Mouse (Mus musculus): Measurements from ENCODE around the gene 2310034G01Rik. TPM values are rescaled to one million over a fixed set of nuclear protein-coding genes. Genes with fewer than 3 reads are reported as not detected.

The 2310034G01Rik gene
- polyA plus RNA-seq, 1 experiment from 2014 or later, result 1.7 TPM

DNA sequence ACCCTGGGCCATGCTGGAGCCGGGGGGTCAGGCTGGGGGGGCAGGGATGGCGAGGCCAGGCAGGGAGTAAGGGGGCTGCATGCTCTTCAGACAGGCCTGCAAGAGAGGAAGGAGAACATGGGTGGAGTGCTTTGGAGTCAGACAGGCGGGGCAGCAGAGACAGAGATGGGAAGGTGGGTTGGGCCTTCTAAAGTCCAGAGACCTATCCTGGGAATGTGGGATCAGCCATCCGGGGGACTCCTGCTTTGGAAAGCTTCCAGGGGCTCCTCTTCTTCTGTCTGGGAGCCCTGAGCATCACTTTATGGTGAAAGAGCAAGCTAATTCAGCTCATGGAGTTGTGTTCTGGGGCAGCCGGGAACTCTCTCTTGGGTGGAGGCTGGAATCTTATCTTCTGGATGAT lies 25.2 kb downstream of the 2310034G01Rik start:
- H3K36me3 ChIP-seq (ENCODE audit: control insufficient read depth, insufficient read depth, low read length), result no peaks in the 10 kb centered on the region
- H3K27me3 ChIP-seq (ENCODE audit: control insufficient read depth, insufficient read depth, low read length), result no peaks in the 10 kb centered on the region; the same call in 1 of the 2 replicates
- TF ChIP-seq EP300 (optimal IDR thresholded peaks at IDR 0.05), result no peak
- TF ChIP-seq CTCF (IDR thresholded peaks at IDR 0.05; ENCODE audit: low read depth), result no peak
- DNase-seq (ENCODE audit: low spot score), result no peak
- H3K4me3 ChIP-seq (ENCODE audit: low read depth, low read length), result no peak overlapping the region
- H3K9me3 ChIP-seq (ENCODE audit: control insufficient read depth, low read length), result no peaks in the 10 kb centered on the region
- H3K9ac ChIP-seq (ENCODE audit: low read length), result no peak overlapping the region
- H3K4me1 ChIP-seq (replicated peaks; ENCODE audit: control insufficient read depth, insufficient read depth), result peaks cover 7% of the 10 kb centered on the region
- H3K4me2 ChIP-seq (replicated peaks; ENCODE audit: low read depth), result no peak overlapping the region
- no peak overlapping the region for H3K27ac ChIP-seq (replicated peaks)
- whole genome bisulfite sequencing, result 62% methylated on average over 5 of the region's 5 CpGs
- ATAC-seq (ENCODE audit: low FRiP score, low TSS enrichment), result no peak

DNA sequence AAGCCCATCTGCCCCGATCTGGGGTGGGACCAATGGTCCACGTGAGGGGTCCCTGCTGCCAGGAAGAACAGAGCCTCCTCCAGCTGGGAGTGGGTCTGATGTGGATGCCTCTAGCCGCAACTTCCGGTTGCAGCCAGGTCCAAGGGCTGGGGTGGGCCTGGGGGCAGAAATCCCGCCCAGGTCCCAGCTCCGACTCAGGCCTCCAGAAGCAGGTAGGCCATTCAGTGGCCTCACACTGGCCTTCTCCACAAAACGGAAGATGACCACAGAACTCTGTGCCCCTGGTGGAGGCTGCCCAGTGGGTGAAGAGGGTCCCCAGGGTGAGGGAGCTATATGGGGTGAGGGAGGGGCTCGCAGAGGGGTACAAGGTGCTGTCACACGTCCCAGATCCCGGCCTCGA lies 25.7 kb downstream of the 2310034G01Rik start:
- WGBS, result 70% methylated on average over 11 of the region's 11 CpGs
- ATAC-seq (ENCODE audit: low FRiP score, low TSS enrichment), result no peak
- TF ChIP-seq CTCF (IDR thresholded peaks at IDR 0.05; ENCODE audit: low read depth) (no peak), EP300 (optimal IDR thresholded peaks at IDR 0.05) (no peak)

DNA sequence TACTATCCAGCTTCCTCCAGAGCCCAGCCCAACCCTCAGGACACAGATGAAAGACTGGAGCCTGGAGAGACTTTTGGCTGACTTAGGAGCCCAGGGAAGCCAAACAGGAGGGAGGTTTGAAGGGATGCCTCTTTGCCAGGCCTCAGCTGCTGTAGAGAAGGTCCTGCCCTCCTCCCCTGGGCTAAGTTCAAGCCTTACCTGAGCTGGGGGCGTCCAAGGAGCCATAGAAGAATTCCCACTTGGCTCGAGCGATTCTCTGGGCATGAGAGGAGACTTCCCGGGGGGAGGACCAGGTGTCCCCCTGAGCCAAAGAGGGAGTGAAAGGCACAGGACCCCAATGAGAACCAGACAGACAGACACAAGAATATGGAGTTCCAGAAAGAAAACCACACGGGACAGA lies 26.4 kb downstream of the 2310034G01Rik start:
- Histone ChIP-seq H3K27me3 (ENCODE audit: control insufficient read depth, insufficient read depth, low read length) (no peaks in the 10 kb centered on the region; the same call in 1 of the 2 replicates), H3K4me3 (ENCODE audit: low read depth, low read length) (no peak overlapping the region), H3K9me3 (ENCODE audit: control insufficient read depth, low read length) (no peaks in the 10 kb centered on the region), H3K36me3 (ENCODE audit: control insufficient read depth, insufficient read depth, low read length) (no peaks in the 10 kb centered on the region), H3K27ac (replicated peaks) (no peak overlapping the region), H3K4me2 (replicated peaks; ENCODE audit: low read depth) (no peak overlapping the region), H3K4me1 (replicated peaks; ENCODE audit: control insufficient read depth, insufficient read depth) (0 out of 2 replicates have a peak, but pooled peaks cover 2% of the 10 kb centered on the region), H3K9ac (ENCODE audit: low read length) (no peak overlapping the region)
- TF ChIP-seq CTCF (IDR thresholded peaks at IDR 0.05; ENCODE audit: low read depth) (no peak), EP300 (optimal IDR thresholded peaks at IDR 0.05) (no peak)
- WGBS, result 69% methylated on average over 5 of the region's 5 CpGs
- ATAC-seq (ENCODE audit: low FRiP score, low TSS enrichment) (no peak), DNase-seq (ENCODE audit: low spot score) (no peak)

More for the DNA sequence above, 25.7 kb downstream of the 2310034G01Rik start:
- Histone ChIP-seq H3K4me1 (replicated peaks; ENCODE audit: control insufficient read depth, insufficient read depth) (peaks cover 6% of the 10 kb centered on the region), H3K4me2 (replicated peaks; ENCODE audit: low read depth) (no peak overlapping the region), H3K9me3 (ENCODE audit: control insufficient read depth, low read length) (no peaks in the 10 kb centered on the region), H3K9ac (ENCODE audit: low read length) (no peak overlapping the region), H3K27ac (replicated peaks) (no peak overlapping the region), H3K27me3 (ENCODE audit: control insufficient read depth, insufficient read depth, low read length) (no peaks in the 10 kb centered on the region; the same call in 1 of the 2 replicates), H3K4me3 (ENCODE audit: low read depth, low read length) (no peak overlapping the region), H3K36me3 (ENCODE audit: control insufficient read depth, insufficient read depth, low read length) (no peaks in the 10 kb centered on the region)
- no peak for DNase-seq (ENCODE audit: low spot score)

DNA sequence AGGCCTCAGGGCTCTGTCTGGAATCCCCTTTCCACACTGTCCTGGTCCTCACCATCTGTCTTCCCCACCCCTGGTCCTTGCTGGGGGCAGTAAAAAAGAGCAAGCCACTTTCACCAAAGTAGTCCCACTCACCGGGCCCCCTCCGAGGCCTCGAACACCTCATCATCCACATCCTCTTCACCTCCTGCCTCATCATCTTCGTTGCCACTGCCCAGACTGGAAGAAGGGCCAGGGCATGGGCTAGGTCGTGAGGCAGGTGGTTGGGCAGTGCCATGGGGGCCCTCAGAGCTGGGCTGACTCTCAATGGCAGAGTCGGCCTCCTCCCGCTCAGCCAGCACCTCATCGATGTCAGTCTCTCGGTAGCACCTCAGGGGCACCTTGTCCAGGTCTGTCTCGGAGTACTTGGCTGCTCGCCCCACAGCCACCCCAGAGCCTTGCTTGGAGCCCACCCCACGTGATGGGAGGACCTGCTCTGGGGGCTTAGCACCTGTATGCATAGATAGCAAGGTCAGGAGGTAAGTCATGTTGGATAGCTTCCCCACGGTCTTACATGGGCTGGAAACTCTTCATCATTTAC lies 27.0 kb downstream of the 2310034G01Rik start:
- Histone ChIP-seq H3K4me1 (replicated peaks; ENCODE audit: control insufficient read depth, insufficient read depth) (0 out of 2 replicates have a peak, but pooled peaks cover 2% of the 10 kb centered on the region), H3K9me3 (ENCODE audit: control insufficient read depth, low read length) (no peaks in the 10 kb centered on the region), H3K27ac (replicated peaks) (no peak overlapping the region), H3K4me3 (ENCODE audit: low read depth, low read length) (no peak overlapping the region), H3K9ac (ENCODE audit: low read length) (no peak overlapping the region), H3K36me3 (ENCODE audit: control insufficient read depth, insufficient read depth, low read length) (no peaks in the 10 kb centered on the region), H3K4me2 (replicated peaks; ENCODE audit: low read depth) (no peak overlapping the region), H3K27me3 (ENCODE audit: control insufficient read depth, insufficient read depth, low read length) (peaks cover 1% of the 10 kb centered on the region; the same call in 1 of the 2 replicates)
- no peak for ATAC-seq (ENCODE audit: low FRiP score, low TSS enrichment)
- no peak for TF ChIP-seq CTCF (IDR thresholded peaks at IDR 0.05; ENCODE audit: low read depth)
- no peak for TF ChIP-seq EP300 (optimal IDR thresholded peaks at IDR 0.05)
- no peak for DNase-seq (ENCODE audit: low spot score)
- 70% methylated on average over 13 of the region's 13 CpGs for WGBS

DNA sequence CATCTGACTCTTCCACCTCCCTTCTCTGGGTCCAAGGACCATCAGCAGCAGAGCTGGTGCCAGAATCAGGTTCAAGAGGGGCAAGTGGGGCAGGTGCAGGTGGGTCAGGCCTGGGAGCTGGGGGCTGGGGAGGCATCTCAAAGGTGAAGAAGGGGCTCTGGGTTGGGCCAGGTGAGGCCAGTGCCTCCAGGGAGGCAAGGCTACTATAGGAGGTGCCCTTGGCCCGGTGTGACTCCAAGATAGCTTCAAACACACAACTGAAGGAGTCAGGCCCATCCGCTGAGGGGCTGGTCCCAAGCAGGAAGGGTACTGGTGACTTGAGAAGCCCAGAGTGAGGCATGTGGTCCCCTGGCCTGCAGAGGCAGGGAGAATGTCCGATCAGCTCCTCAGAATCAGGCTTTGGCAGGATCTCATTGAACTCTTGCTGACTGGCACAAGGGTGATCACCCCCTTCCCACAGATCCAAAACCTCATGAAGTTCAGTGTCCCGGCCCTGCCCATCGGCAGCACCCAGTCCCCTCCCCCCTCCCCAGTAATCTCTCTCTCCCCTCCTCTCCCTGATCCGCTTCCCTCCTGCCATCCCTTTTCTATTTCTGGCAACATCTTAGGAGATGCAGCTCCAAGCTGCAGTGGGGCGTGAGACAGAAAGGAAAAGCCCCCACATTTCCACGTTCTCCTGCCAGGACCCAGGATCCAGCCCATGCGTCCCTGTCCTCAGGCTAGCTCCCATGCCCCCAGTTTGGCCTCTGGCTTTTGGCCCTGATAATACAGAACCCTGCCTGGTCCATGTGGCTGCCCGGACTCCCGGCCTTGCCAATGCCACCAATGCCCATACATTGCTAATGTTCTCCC lies 27.7 kb downstream of the 2310034G01Rik start:
- H3K27ac ChIP-seq (replicated peaks), result no peak overlapping the region; the same call in 1 of the 2 replicates
- H3K9me3 ChIP-seq (ENCODE audit: control insufficient read depth, low read length), result no peaks in the 10 kb centered on the region
- no peak for DNase-seq (ENCODE audit: low spot score)
- H3K4me2 ChIP-seq (replicated peaks; ENCODE audit: low read depth), result no peak overlapping the region
- no peak overlapping the region for H3K4me3 ChIP-seq (ENCODE audit: low read depth, low read length)
- peaks cover 3% of the 10 kb centered on the region; the same call in 1 of the 2 replicates for H3K27me3 ChIP-seq (ENCODE audit: control insufficient read depth, insufficient read depth, low read length)
- H3K36me3 ChIP-seq (ENCODE audit: control insufficient read depth, insufficient read depth, low read length), result no peaks in the 10 kb centered on the region
- 0 out of 2 replicates have a peak, but pooled peaks cover under 1% of the 10 kb centered on the region for H3K4me1 ChIP-seq (replicated peaks; ENCODE audit: control insufficient read depth, insufficient read depth)
- ATAC-seq (ENCODE audit: low FRiP score, low TSS enrichment), result no peak
- 62% methylated on average over 11 of the region's 11 CpGs for WGBS
- H3K9ac ChIP-seq (ENCODE audit: low read length), result no peak overlapping the region
- TF ChIP-seq EP300 (optimal IDR thresholded peaks at IDR 0.05) (no peak), CTCF (IDR thresholded peaks at IDR 0.05; ENCODE audit: low read depth) (no peak)

Data from stomach, postnatal 0 days (tissue).